Mouse (Mus musculus) stomach, embryonic 15.5 days (tissue): Measurements from ENCODE around the gene Shld2. TPM values are rescaled to one million over a fixed set of nuclear protein-coding genes. Genes with fewer than 3 reads are reported as not detected.

ENCODE experiments used
- ATAC-seq: fragments of 200-750 bp; cut with Nextera tagmentation; 2 replicates; pipeline ENCODE4 v1.8.0; 2017; ENCODE audit warnings: low read depth, moderate number of reproducible peaks, moderate TSS enrichment; ENCODE audit not compliant: insufficient read depth, low FRiP score
- H3K27ac ChIP-seq: fragments of 300-500 bp; sonication (generic); 2 replicates; pipeline ENCODE4 v1.5.1; 2015; ENCODE audit warnings: mild to moderate bottlenecking, inconsistent platforms
- H3K27me3 ChIP-seq: fragments of 300-500 bp; sonication (generic); replicated peaks from 2 replicates; pipeline ENCODE4 v1.6.1; 2015; ENCODE audit warnings: inconsistent platforms
- H3K36me3 ChIP-seq: fragments of 300-500 bp; sonication (generic); 2 replicates; pipeline ENCODE4 v1.6.1; 2015; ENCODE audit warnings: inconsistent platforms
- H3K4me1 ChIP-seq: fragments of 300-500 bp; sonication (generic); 2 replicates; pipeline ENCODE4 v1.6.1; 2015; ENCODE audit warnings: inconsistent platforms
- H3K4me2 ChIP-seq: fragments of 300-500 bp; sonication (generic); 2 replicates; pipeline ENCODE4 v1.6.1; 2015; ENCODE audit warnings: mild to moderate bottlenecking, inconsistent platforms
- H3K4me3 ChIP-seq: fragments of 300-500 bp; sonication (generic); replicated peaks from 2 replicates; pipeline ENCODE4 v1.5.1; 2015; ENCODE audit warnings: inconsistent platforms
- H3K9ac ChIP-seq: fragments of 300-500 bp; sonication (generic); 2 replicates; pipeline ENCODE4 v1.6.1; 2015; ENCODE audit warnings: inconsistent platforms
- H3K9me3 ChIP-seq: fragments of 300-500 bp; sonication (generic); 2 replicates; pipeline ENCODE4 v1.6.1; 2016; ENCODE audit warnings: inconsistent platforms
- WGBS: fragments of 180-500 bp; shearing (Covaris S2); methylation state at CpG from one replicate; pipeline ENCODE4 v1.1.7; 2015; 5-methylcytosine and 5-hydroxymethylcytosine counted together
- polyA plus RNA-seq: library from polyadenylated mRNA; unstranded; fragments of >200 nt; fragmentation: Nextera tagmentation; extraction: Ambion mirVana; gene quantifications from 2 replicates; pipeline ENCODE4 v1.2.1, GENCODE M21; 2015

Shld2 gene
- polyA plus RNA-seq, 1 experiment from 2014 or later = 7.7 TPM

DNA sequence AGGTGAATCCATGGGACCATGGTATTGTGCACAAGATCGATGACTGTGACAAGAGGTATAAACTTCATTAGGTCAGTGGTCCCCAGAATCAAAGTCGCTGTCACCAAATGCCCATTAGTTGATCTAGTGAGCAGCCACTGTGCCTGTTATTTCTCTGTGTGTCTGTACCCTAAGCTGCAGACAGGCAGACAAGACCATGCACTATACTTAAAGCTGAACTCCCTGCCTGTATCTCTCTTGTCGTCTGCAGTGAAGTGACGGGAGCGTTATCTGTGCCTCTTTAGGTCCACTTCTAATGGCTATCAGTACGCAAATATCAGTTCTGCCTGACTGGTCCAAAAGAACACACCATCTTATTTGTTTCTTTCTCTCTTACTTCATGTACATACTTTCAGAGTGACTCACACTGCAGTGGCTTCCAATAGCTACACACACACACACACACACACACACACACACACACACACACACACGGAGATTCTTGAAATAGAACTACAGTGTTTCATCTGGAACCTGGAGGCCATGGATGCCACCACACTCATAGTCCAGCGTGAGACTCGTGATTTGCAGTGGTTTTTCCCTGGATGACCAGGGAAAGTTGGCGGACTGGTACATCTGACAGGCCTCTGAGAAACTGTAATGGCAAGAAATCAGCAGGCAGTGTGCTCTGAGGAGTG lies 81.3 kb downstream of the Shld2 start:
- Histone ChIP-seq H3K4me1 (no peaks in the 10 kb centered on the region), H3K9ac (no peak overlapping the region), H3K27me3 (no peaks in the 10 kb centered on the region), H3K9me3 (no peaks in the 10 kb centered on the region), H3K36me3 (no peaks in the 10 kb centered on the region), H3K4me2 (no peak overlapping the region), H3K4me3 (no peak overlapping the region), H3K27ac (no peak overlapping the region)
- ATAC-seq = no peak
- WGBS = 79% methylated on average over 10 of the region's 10 CpGs

GRCm38 (mm10) chr14:34227981-34228380 lies 82.3 kb downstream of the Shld2 start:
- Histone ChIP-seq H3K36me3 (no peaks in the 10 kb centered on the region), H3K27me3 (no peaks in the 10 kb centered on the region), H3K4me1 (no peaks in the 10 kb centered on the region), H3K9ac (no peak overlapping the region), H3K4me2 (no peak overlapping the region), H3K27ac (no peak overlapping the region), H3K4me3 (no peak overlapping the region), H3K9me3 (no peaks in the 10 kb centered on the region)
- WGBS = 80% methylated on average over 12 of the region's 12 CpGs
- ATAC-seq = no peak

DNA sequence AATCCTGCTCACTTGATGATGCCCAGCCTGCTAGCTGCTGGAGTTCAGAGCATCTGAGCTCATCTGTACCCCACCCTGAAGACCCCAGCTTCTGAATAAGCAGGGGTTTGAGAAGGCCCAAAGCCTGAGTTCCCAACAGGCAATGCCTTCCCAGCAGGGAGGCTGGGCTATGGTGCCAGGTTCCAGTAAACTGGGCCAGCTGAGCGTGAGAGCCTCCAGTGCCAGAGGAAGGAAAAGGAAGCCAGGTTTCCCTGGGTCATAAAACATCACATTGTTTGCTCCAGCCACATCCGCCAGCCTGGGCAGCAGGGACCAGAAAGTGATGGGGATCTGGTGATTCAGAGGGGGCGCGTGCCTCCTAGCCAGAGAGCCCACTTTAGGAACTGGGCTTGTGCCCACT lies 83.7 kb downstream of the Shld2 start:
- Histone ChIP-seq H3K4me2 (no peak overlapping the region), H3K27me3 (no peaks in the 10 kb centered on the region), H3K27ac (no peak overlapping the region), H3K9me3 (no peaks in the 10 kb centered on the region), H3K4me3 (no peak overlapping the region), H3K36me3 (no peaks in the 10 kb centered on the region), H3K4me1 (no peaks in the 10 kb centered on the region), H3K9ac (no peak overlapping the region)
- WGBS = 73% methylated on average over 4 of the region's 4 CpGs
- ATAC-seq = no peak

DNA sequence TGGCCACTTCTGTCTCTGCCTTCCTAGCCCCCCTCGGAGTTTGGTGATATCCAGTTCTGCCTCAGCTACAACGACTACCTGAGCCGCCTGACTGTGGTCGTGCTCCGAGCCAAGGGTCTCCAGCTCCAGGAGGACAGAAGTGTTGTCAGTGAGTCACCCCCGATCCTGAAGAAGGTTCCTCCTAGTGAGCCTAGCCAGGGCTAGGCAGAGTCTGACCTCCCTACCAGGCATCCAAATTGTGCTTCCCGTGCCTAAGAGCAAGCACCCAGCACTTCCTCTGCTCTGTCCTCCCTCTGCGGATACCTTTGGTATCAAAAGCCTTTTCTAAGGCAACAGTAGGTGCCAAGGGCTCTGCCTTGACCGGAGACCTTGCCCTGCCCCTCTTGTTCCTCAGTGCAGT lies 84.3 kb downstream of the Shld2 start:
- ATAC-seq = no peak
- Histone ChIP-seq H3K4me3 (no peak overlapping the region), H3K27ac (no peak overlapping the region), H3K27me3 (0 out of 2 replicates have a peak, but pooled peaks cover under 1% of the 10 kb centered on the region), H3K4me2 (no peak overlapping the region), H3K9me3 (no peaks in the 10 kb centered on the region), H3K4me1 (no peaks in the 10 kb centered on the region), H3K9ac (no peak overlapping the region), H3K36me3 (no peaks in the 10 kb centered on the region)
- WGBS = 83% methylated on average over 9 of the region's 9 CpGs

DNA sequence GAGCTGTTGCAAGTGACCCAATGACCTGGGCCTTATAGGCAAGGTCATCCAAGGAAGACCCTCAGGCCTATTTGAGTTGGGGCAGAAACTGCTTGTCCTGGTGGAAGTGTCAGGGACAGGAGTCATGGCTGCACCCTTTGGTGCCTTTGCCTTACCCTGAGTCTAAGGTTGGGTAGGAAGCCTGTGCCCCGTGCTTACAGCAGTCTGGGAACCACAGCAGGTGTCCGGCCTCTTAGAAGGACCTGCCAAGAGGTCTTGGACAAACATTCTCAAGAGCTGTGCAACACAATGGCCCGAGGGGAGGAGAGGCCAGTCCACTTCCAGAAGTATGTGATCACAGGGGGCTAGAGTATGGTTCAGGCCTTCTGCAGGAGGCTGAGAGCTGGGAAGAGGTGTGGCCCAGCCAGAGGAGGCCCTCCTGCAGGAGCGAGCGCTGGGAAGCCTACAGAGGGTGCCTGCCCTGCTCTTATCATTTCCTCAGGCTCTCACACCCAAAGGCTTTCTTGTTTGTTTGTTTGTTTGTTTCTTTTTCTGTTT lies 86.9 kb downstream of the Shld2 start:
- ATAC-seq = peak; percentile 53; the same call in 1 of the 2 replicates
- no peaks in the 10 kb centered on the region for H3K9me3 ChIP-seq
- H3K4me2 ChIP-seq = no peak overlapping the region
- H3K36me3 ChIP-seq = no peaks in the 10 kb centered on the region
- peaks cover 6% of the 10 kb centered on the region for H3K4me1 ChIP-seq
- peaks cover 23% of the 10 kb centered on the region for H3K27me3 ChIP-seq
- H3K27ac ChIP-seq = no peak overlapping the region
- 58% methylated on average over 5 of the region's 5 CpGs for WGBS
- H3K9ac ChIP-seq = no peak overlapping the region
- no peak overlapping the region for H3K4me3 ChIP-seq

- H3K36me3 ChIP-seq = no peaks in the 10 kb centered on the region
- no peak for ATAC-seq
- H3K4me1 ChIP-seq = peaks cover 6% of the 10 kb centered on the region
- H3K27me3 ChIP-seq = peaks cover 23% of the 10 kb centered on the region
- H3K4me2 ChIP-seq = no peak overlapping the region
- no peak overlapping the region for H3K27ac ChIP-seq
- 74% methylated on average over 5 of the region's 5 CpGs for WGBS
- H3K9me3 ChIP-seq = no peaks in the 10 kb centered on the region
- no peak overlapping the region for H3K9ac ChIP-seq
- no peak overlapping the region for H3K4me3 ChIP-seq
Measured at GRCm38 (mm10) chr14:34221416-34222077, 88.7 kb downstream of the Shld2 start.

DNA sequence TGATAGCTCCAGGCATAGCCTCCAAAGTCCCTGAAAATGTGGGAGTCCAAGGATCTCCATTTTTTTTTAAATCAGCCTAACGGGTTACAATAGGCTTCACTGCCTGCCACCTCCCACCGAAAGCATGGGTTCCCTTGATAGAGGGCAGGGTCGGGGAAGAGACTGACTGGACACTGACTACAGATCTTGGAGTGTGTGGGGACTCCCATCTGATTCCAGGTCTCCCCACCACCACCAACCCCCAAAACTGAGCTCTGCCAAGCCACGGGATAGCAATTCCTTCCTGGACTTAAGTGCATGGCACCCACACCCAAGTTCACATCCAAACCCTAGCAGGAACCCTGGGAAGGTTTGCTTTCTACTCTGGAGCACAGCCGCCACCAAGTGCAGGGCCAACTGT lies 89.9 kb downstream of the Shld2 start:
- no peaks in the 10 kb centered on the region for H3K36me3 ChIP-seq
- WGBS = 72% methylated on average over 5 of the region's 5 CpGs

GRCm38 (mm10) chr14:34219786-34220198 lies 90.5 kb downstream of the Shld2 start:
- 3% methylated on average over 29 of the region's 29 CpGs for WGBS
- Histone ChIP-seq H3K9ac (peak overlapping the region; percentile 12; the same call in 1 of the 2 replicates), H3K4me1 (peaks cover 6% of the 10 kb centered on the region), H3K36me3 (no peaks in the 10 kb centered on the region), H3K4me2 (peak overlapping the region; percentile 70), H3K4me3 (peak overlapping the region; percentile 30), H3K27me3 (peaks cover 23% of the 10 kb centered on the region), H3K9me3 (no peaks in the 10 kb centered on the region), H3K27ac (no peak overlapping the region)
- ATAC-seq = no peak

More for the DNA sequence above, 89.9 kb downstream of the Shld2 start:
- Histone ChIP-seq H3K4me2 (no peak overlapping the region), H3K9ac (no peak overlapping the region), H3K4me1 (peaks cover 6% of the 10 kb centered on the region), H3K9me3 (no peaks in the 10 kb centered on the region), H3K4me3 (no peak overlapping the region), H3K27me3 (peaks cover 23% of the 10 kb centered on the region), H3K27ac (no peak overlapping the region)
- ATAC-seq = no peak

DNA sequence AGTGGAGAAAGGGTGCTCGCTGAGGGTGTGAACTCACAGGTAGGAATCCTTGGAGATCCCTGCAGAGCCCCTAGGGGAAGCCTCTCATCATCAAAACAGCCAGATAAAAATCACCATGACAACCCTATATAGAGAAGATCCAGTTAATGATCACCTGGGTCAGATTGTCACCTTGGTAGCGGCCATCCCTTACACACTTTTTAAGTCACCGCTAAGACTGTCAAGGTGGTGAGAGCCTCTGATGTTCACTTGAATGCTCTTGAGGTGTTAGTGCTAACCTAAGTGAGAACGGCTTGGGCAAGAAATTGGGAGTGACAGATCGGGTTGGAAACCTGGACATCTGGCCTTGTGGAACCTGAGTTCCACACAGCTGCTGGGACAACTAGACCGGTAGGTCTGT lies 91.0 kb downstream of the Shld2 start, which contains the start of gene Syt15:
Syt15 (plus strand) TSS at position 301 of the 400 bp plus-strand sequence.
- WGBS = 69% methylated on average over 6 of the region's 6 CpGs
- Histone ChIP-seq H3K27me3 (peaks cover 23% of the 10 kb centered on the region), H3K4me2 (peak within 1 kb of the TSS; percentile 70), H3K36me3 (no peaks in the 10 kb centered on the region), H3K27ac (no peak within 1 kb of the TSS), H3K9me3 (no peaks in the 10 kb centered on the region), H3K9ac (peak within 1 kb of the TSS; percentile 12; the same call in 1 of the 2 replicates), H3K4me3 (peak within 1 kb of the TSS; percentile 30), H3K4me1 (peaks cover 6% of the 10 kb centered on the region)
- ATAC-seq = no peak

DNA sequence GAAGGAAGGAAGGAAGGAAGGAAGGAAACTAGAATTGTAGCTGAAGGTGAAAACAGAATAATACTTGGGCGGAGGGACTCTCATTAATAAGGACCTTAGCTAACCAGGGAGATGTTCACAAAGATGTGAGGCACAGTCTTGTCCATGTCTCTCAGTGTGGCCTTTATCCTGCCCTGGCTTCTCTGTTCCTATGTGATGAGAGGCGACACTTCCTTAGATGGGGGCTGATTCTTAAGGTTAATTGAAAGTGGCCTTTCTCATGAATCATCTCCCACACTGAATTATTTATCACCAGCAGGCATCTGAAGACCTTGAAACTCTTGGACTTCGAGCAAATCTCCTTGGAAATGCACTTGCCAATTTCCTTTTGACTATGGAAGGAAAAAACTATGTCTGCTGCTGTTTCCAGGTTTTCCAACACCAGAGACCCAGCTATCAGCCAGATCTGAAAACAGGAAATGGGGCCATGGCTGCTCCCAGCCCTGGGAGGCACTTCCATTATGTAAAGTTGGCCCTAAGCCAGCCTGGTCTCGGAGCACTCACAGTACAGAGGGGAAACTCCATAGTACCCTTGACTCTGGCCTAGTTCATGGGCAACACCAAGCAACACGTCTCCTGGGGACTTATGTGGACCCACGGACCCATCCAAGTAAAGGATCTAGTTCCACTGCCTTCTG lies 94.7 kb downstream of the Shld2 start:
- no peaks in the 10 kb centered on the region for H3K9me3 ChIP-seq
- peaks cover 6% of the 10 kb centered on the region for H3K4me1 ChIP-seq
- no peak overlapping the region for H3K27ac ChIP-seq
- no peak overlapping the region for H3K4me2 ChIP-seq
- no peaks in the 10 kb centered on the region for H3K36me3 ChIP-seq
- no peak overlapping the region for H3K4me3 ChIP-seq
- no peak overlapping the region for H3K9ac ChIP-seq
- WGBS = 51% methylated on average over 6 of the region's 6 CpGs
- peak; percentile 70; the same call in 1 of the 2 replicates for ATAC-seq
- peaks cover 19% of the 10 kb centered on the region for H3K27me3 ChIP-seq

- no peaks in the 10 kb centered on the region for H3K36me3 ChIP-seq
- H3K27ac ChIP-seq = no peak overlapping the region
- H3K9me3 ChIP-seq = no peaks in the 10 kb centered on the region
- H3K4me1 ChIP-seq = no peaks in the 10 kb centered on the region
- H3K4me3 ChIP-seq = no peak overlapping the region
- ATAC-seq = no peak
- no peak overlapping the region for H3K9ac ChIP-seq
- 85% methylated on average over 4 of the region's 4 CpGs for WGBS
- no peaks in the 10 kb centered on the region for H3K27me3 ChIP-seq
- H3K4me2 ChIP-seq = no peak overlapping the region
Measured at GRCm38 (mm10) chr14:34209942-34210341, 100.4 kb downstream of the Shld2 start.

GRCm38 (mm10) chr14:34209080-34209479 lies 101.2 kb downstream of the Shld2 start:
- Histone ChIP-seq H3K4me2 (no peak overlapping the region), H3K4me3 (no peak overlapping the region), H3K9ac (no peak overlapping the region), H3K4me1 (no peaks in the 10 kb centered on the region), H3K27ac (no peak overlapping the region), H3K27me3 (no peaks in the 10 kb centered on the region), H3K36me3 (no peaks in the 10 kb centered on the region), H3K9me3 (no peaks in the 10 kb centered on the region)
- ATAC-seq = no peak
- WGBS = 59% methylated on average over 4 of the region's 4 CpGs
